Mouse (Mus musculus): Measurements from ENCODE around the gene Dock3. TPM values are rescaled to one million over a fixed set of nuclear protein-coding genes. Genes with fewer than 3 reads are reported as not detected.
"Not testable (repeated sequence)": the region's sequence is repeated elsewhere in the genome, so short reads cannot be mapped to it uniquely, and the experiment has no call there.

Gene Dock3
- total RNA-seq, 2 experiments from 2014 or later = not detected

- no peak for DNase-seq
- intact Hi-C loops (cut with DNase I; ENCODE audit: low total_unique reads) = no loop called here
Measured at GRCm38 (mm10) chr9:107112056-107112455, 119.7 kb downstream of the Dock3 start.

- no peak for DNase-seq
- intact Hi-C loops (cut with DNase I; ENCODE audit: low total_unique reads) = no loop called here
Measured at GRCm38 (mm10) chr9:107099487-107099886, 132.2 kb downstream of the Dock3 start.

GRCm38 (mm10) chr9:107089451-107089850, 142.3 kb downstream of the Dock3 start:
- DNase-seq; intact Hi-C loops (cut with DNase I; ENCODE audit: low total_unique reads): not testable (repeated sequence)

- no peak for DNase-seq
- intact Hi-C loops (cut with DNase I; ENCODE audit: low total_unique reads) = no loop called here
Measured at GRCm38 (mm10) chr9:107087531-107087930, 144.2 kb downstream of the Dock3 start.

- intact Hi-C loops (cut with DNase I; ENCODE audit: low total_unique reads) = no loop called here
- DNase-seq = no peak
Measured at GRCm38 (mm10) chr9:107037947-107038346, 193.8 kb downstream of the Dock3 start.

- intact Hi-C loops (cut with DNase I; ENCODE audit: low total_unique reads) = no loop called here
- DNase-seq = no peak
Measured at GRCm38 (mm10) chr9:107027586-107027985, 204.1 kb downstream of the Dock3 start.

- intact Hi-C loops (cut with DNase I; ENCODE audit: low total_unique reads) = no loop called here
- DNase-seq = no peak
Measured at GRCm38 (mm10) chr9:107009841-107010240, 221.9 kb downstream of the Dock3 start.

- DNase-seq = no peak
Measured at GRCm38 (mm10) chr9:107003187-107003586, 228.5 kb downstream of the Dock3 start.

GRCm38 (mm10) chr9:106970742-106971141, 261.0 kb downstream of the Dock3 start:
- no peak for DNase-seq
- intact Hi-C loops (cut with DNase I; ENCODE audit: low total_unique reads) = loop anchor here (5.0 kb wide), 1 partner anchor 317 kb away; the partner anchor contains the start of gene Mapkapk3

More at GRCm38 (mm10) chr9:107003187-107003586, 228.5 kb downstream of the Dock3 start:
- intact Hi-C loops (cut with DNase I; ENCODE audit: low total_unique reads) = no loop called here

- intact Hi-C loops (cut with DNase I; ENCODE audit: low total_unique reads) = no loop called here
- no peak for DNase-seq
Measured at GRCm38 (mm10) chr9:106958452-106958851, 273.3 kb downstream of the Dock3 start.

GRCm38 (mm10) chr9:106955486-106955885, 276.2 kb downstream of the Dock3 start:
- DNase-seq = no peak
- intact Hi-C loops (cut with DNase I; ENCODE audit: low total_unique reads) = no loop called here

GRCm38 (mm10) chr9:106934998-106935397, 296.7 kb downstream of the Dock3 start:
- DNase-seq = no peak
- intact Hi-C loops (cut with DNase I; ENCODE audit: low total_unique reads) = no loop called here

GRCm38 (mm10) chr9:106914878-106915277, 316.8 kb downstream of the Dock3 start:
- no peak for DNase-seq
- intact Hi-C loops (cut with DNase I; ENCODE audit: low total_unique reads) = no loop called here

- DNase-seq = no peak
- intact Hi-C loops (cut with DNase I; ENCODE audit: low total_unique reads) = no loop called here
Measured at GRCm38 (mm10) chr9:106913759-106914158, 317.9 kb downstream of the Dock3 start.

GRCm38 (mm10) chr9:106911624-106912023, 320.1 kb downstream of the Dock3 start:
- no peak for DNase-seq
- intact Hi-C loops (cut with DNase I; ENCODE audit: low total_unique reads) = no loop called here

- intact Hi-C loops (cut with DNase I; ENCODE audit: low total_unique reads) = no loop called here
Measured at GRCm38 (mm10) chr9:106908715-106909114, 323.0 kb downstream of the Dock3 start.

GRCm38 (mm10) chr9:106908174-106908573, 323.5 kb downstream of the Dock3 start:
- DNase-seq = no peak
- intact Hi-C loops (cut with DNase I; ENCODE audit: low total_unique reads) = no loop called here

More at GRCm38 (mm10) chr9:106908715-106909114, 323.0 kb downstream of the Dock3 start:
- DNase-seq = no peak

GRCm38 (mm10) chr9:106906597-106906996, 325.1 kb downstream of the Dock3 start:
- DNase-seq = no peak
- intact Hi-C loops (cut with DNase I; ENCODE audit: low total_unique reads) = no loop called here

- intact Hi-C loops (cut with DNase I; ENCODE audit: low total_unique reads) = no loop called here
- DNase-seq = no peak
Measured at GRCm38 (mm10) chr9:106903791-106904134, 327.9 kb downstream of the Dock3 start.

GRCm38 (mm10) chr9:106903099-106903790, 328.5 kb downstream of the Dock3 start:
- no peak for DNase-seq
- intact Hi-C loops (cut with DNase I; ENCODE audit: low total_unique reads) = no loop called here

- no peak for DNase-seq
- intact Hi-C loops (cut with DNase I; ENCODE audit: low total_unique reads) = no loop called here
Measured at GRCm38 (mm10) chr9:106901596-106901995, 330.1 kb downstream of the Dock3 start.

Measured in gastrocnemius, postnatal 14 days (tissue).